Mouse (Mus musculus) heart, embryonic 16.5 days (tissue): Measurements from ENCODE around the gene Mrps21. TPM values are rescaled to one million over a fixed set of nuclear protein-coding genes. Genes with fewer than 3 reads are reported as not detected.

Experiments used
- polyA plus RNA-seq: library from polyadenylated mRNA; unstranded; fragments of >200 nt; fragmentation: Nextera tagmentation; extraction: Ambion mirVana; gene quantifications from 2 replicates; pipeline ENCODE4 v1.2.1, GENCODE M21; 2015

Gene Mrps21
- polyA plus RNA-seq, 1 experiment from 2014 or later = 356 TPM

Other genes starting within 250 kb of the Mrps21 start
- gene Ensa, start 246.5 kb downstream of the Mrps21 start, polyA plus RNA-seq = 51.1 and 53.0 TPM in 2 replicates
- 31.9 and 38.3 TPM in 2 replicates for gene Mcl1, start 212.7 kb downstream of the Mrps21 start, polyA plus RNA-seq
- gene Adamtsl4, start 183.6 kb downstream of the Mrps21 start, polyA plus RNA-seq = 8.5 and 13.7 TPM in 2 replicates
- gene Ecm1, start 131.9 kb downstream of the Mrps21 start, polyA plus RNA-seq = 44.1 and 49.2 TPM in 2 replicates
- 41.3 and 43.3 TPM in 2 replicates for gene Tars2, start 111.3 kb downstream of the Mrps21 start, polyA plus RNA-seq
- gene Rprd2, start 52.7 kb downstream of the Mrps21 start, polyA plus RNA-seq = 17.9 and 19.2 TPM in 2 replicates
- gene Prpf3, start 15.6 kb downstream of the Mrps21 start, polyA plus RNA-seq = 31.6 and 34.7 TPM in 2 replicates
- gene Ciart, start 10.7 kb upstream of the Mrps21 start, polyA plus RNA-seq = 3.8 and 4.8 TPM in 2 replicates
- 41.5 and 48.6 TPM in 2 replicates for gene BC028528, start 20.5 kb upstream of the Mrps21 start, polyA plus RNA-seq
- 31.1 and 31.8 TPM in 2 replicates for gene Aph1a, start 22.4 kb upstream of the Mrps21 start, polyA plus RNA-seq
- gene Car14, start 33.2 kb upstream of the Mrps21 start, polyA plus RNA-seq = 73.4 and 78.2 TPM in 2 replicates
- 188 and 233 TPM in 2 replicates for gene Anp32e, start 57.7 kb upstream of the Mrps21 start, polyA plus RNA-seq
- 63.3 and 67.1 TPM in 2 replicates for gene Plekho1, start 124.5 kb upstream of the Mrps21 start, polyA plus RNA-seq
- gene Vps45, start 186.9 kb upstream of the Mrps21 start, polyA plus RNA-seq = 34.6 and 39.4 TPM in 2 replicates
- gene Otud7b, start 233.0 kb upstream of the Mrps21 start, polyA plus RNA-seq = 18.6 and 21.4 TPM in 2 replicates